Mouse (Mus musculus): Measurements from ENCODE around the gene Arnt2. TPM values are rescaled to one million over a fixed set of nuclear protein-coding genes. Genes with fewer than 3 reads are reported as not detected.

Gene Arnt2
- polyA plus RNA-seq, 1 experiment: 0.46 TPM

DNA sequence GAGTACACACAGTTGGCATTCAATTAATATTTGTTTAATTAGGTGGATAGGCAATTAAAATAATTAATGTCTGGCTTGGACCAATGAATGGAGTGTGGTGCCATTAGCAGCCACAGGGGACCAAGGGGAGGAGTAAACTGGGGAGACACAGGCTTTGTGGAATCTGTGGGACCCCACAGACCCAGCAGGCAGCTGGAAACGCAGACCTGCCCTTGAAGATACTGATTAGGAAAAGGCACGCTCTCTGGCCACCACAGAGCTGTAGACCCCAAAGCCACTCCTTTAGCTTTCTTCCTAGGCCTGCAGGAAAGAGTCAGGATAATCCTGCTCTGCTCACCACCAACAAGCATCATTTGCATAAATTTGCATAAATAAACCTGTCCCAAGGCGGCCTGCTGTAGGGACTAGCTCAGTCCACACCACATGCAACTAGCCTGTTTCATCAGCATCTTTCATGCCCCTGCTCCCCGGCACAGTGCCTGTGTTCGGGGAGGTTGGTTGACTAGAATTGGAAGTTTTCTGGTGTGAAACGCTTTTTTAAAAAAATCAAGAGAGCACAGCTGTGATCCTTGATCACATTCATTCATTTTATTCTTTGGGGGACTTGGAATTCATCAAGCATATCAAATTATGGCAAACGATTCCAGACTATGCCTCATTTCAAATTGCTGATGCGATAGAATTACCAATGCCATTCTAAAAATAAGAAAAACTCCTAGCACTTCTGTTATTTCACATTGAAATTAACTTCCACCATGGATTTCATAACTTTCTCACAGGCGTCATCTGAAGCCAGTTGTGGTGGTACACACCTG is 8.1 kb downstream of the Arnt2 start:
- 75% methylated on average over 9 of the region's 9 CpGs for WGBS
- no peak for DNase-seq (ENCODE audit: low read depth, low spot score)

DNA sequence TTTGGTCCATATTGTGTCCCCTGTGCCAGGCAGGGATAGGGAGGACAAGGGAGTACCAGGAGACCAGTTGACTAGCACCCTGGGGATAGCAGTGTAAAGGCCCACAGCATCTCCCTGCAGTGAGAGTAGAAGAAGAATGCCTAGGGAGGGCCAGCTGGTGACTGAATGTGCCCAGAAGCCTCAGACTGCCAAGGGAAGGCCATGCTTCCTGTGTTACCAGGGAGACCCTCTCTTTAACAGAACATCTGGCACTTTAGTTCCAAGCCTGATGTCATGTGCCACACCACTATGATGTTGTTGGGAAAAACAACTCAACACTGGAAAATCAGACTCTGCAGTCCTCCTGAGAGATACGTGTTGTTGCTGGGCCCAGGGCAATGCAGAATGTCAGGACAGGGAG is 12.7 kb downstream of the Arnt2 start:
- DNase-seq (ENCODE audit: low read depth, low spot score): no peak
- WGBS: 61% methylated on average over 1 of the region's 1 CpGs

DNA sequence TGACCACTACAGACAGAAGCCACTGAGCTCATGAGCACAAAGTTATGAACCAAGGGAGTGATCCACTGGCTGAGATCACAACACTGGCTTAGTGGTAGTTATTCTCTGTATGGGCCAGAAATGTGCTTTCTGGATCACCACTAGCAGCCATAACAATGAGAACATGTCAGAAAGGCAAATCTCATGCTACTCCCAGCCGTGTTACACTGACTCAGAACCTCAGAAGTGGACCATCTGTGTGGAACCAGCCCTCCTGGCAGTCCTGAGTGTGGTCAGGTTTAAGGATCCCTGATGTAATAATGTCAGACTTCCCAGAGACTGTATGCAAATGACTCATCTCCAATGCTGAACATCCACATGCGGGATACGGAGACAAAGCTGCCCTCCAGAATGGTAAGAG is 13.4 kb downstream of the Arnt2 start:
- WGBS: 90% methylated on average over 3 of the region's 3 CpGs
- DNase-seq (ENCODE audit: low read depth, low spot score): no peak

DNA sequence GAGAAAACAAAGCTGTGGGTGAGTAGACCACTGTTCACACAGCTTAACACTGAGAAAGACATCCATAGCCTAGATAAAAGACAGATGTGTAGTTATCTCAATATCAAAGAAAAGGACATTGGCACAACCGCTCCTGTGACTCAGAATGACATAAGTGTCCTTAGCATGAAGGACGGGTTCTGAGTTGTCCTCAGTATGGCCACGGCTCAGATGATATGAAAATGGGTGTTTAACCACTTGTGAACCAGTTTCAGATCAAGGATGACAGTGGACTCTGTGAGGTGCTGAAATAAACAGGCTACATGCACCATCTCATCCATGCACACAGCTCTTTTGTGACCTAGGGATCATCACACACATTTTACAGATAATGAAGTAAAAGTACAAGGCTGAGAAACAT is 22.1 kb downstream of the Arnt2 start:
- 63% methylated on average over 3 of the region's 3 CpGs for WGBS
- DNase-seq (ENCODE audit: low read depth, low spot score): no peak

DNA sequence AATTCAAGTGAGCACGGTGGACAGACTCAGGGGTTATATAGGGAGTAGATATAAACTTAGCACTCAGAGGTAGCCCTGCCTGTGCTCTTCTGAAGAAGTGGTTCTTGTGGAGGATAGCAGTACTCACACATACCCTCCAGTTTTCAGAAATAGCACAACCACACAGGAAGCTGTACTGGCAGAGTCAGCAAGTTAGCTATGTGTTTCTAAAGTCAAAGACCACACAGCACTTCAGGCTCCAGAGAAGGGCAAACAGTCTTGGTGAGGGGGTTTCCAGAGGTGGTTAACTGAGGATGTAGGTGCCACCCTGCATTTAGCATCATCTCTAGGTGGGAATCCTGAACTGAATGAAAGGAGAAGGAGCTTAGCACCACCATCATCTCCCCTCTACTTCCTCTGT is 23.5 kb downstream of the Arnt2 start:
- WGBS: 45% methylated on average over 1 of the region's 1 CpGs
- DNase-seq (ENCODE audit: low read depth, low spot score): no peak

DNA sequence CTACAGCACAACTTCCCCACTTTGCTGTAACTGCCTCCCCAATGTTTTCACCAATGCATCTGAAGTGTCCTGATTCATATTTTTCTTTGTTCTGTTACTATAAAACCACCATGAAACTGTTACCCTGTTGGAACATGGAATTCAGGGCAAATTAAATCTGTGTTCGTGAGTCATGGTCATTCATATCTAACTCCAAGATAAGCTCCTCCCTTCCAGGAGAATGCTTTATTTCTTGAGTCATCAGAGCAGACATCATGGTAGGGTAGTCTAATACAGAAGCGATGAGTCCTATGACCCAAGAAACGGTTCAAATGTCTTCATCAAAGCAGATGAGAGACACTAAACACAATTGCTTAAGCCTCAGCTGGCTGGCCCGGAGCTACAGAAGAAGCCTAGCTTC is 25.2 kb downstream of the Arnt2 start:
- 81% methylated on average over 4 of the region's 4 CpGs for WGBS
- no peak for DNase-seq (ENCODE audit: low read depth, low spot score)

DNA sequence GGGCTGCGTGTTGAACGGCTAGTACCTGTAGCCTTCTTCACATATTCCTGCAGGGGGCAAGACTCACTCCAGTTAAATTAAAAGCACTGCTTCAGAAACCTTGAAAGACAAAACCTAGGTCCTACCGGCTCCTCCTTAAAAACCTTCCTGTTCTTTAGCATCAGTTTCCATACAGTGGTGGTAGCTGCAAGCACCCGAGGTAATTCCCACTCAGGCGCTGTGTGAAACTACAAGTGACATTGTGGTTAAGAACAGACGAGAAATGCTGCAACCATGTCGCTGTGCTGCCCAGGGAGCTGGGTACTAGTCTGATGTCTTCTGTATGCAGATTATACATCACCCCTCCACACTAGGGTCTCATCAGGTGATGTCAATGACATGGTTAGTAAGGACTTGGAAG is 25.9 kb downstream of the Arnt2 start:
- DNase-seq (ENCODE audit: low read depth, low spot score): no peak
- WGBS: 92% methylated on average over 7 of the region's 7 CpGs

DNA sequence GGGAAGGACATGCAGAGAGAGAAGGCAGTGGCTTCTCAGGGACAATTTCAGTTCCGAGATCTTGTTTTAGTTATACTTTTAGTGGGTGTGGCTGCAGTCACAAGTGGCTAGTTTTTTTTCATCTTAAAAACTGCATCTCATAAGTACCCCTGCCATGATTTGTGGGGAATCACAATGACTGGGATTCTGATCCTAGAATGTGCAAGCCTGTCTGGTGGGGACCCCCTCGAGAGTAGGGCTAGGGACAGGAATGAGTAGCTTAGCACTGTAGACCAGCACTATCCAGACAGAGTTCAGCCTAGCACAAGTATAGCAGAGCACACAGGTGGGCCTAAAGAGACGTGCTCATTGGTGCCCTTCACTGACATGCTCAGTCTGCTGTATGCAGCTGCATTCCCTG is 27.6 kb downstream of the Arnt2 start:
- 78% methylated on average over 3 of the region's 3 CpGs for WGBS
- DNase-seq (ENCODE audit: low read depth, low spot score): no peak

DNA sequence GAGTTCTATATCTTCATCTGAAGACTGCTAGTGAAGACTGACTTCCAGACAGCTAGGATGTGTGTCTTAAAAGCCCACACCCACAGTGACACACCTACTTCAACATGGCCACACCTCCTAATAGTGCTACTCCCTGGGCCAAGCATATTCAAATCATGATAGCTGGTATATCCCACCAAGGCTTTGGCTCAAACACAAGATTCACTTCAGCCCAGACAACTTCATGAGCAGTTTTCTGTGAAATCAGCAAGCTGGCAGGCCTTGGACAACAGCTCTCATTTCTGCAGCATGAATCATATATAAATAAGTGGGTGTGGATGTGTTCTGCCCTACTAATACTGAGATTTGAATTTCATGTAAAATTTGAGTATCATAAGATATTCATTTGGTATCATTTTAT is 29.2 kb downstream of the Arnt2 start:
- DNase-seq (ENCODE audit: low read depth, low spot score): no peak

DNA sequence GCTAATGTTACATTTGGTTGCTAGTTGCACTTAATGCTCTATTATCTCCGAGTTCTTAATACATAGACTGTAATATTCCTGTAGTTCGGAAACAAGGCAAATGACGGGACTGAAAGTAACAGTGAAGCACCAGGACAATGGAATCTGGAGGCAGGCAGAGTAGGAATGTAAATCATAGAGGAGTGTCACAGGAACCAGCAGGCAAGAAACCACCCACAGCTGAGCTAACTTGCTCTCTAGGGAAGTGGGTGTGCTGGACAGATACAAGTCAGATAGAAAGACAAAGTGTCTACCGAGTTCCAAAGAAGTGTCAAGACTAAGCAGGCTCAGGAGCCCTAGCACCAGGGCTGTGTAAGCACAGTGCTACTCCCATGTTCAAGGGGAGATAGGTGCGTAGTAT is 32.6 kb downstream of the Arnt2 start:
- no peak for DNase-seq (ENCODE audit: low read depth, low spot score)
- 59% methylated on average over 5 of the region's 5 CpGs for WGBS

DNA sequence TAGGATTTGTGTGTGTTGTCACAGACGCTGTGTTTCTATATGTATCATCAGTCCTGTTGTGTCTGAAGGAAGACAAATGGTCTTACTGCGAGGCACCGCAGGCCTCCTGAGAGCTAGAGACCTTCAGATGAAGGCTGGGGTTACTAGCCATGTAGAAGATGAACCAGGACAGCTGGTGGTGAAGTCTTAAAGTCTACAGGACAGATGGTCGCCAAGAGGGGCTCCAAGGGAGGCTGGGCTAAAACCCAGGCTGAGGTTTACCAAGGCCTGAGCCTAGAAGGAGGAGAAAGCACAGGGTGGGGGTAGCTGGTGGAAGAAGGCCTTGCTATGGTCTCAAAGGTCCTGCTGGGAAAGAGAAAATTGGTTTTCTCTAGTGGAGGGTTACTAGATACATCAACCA is 36.3 kb downstream of the Arnt2 start:
- no peak for DNase-seq (ENCODE audit: low read depth, low spot score)
- 82% methylated on average over 4 of the region's 4 CpGs for WGBS

DNA sequence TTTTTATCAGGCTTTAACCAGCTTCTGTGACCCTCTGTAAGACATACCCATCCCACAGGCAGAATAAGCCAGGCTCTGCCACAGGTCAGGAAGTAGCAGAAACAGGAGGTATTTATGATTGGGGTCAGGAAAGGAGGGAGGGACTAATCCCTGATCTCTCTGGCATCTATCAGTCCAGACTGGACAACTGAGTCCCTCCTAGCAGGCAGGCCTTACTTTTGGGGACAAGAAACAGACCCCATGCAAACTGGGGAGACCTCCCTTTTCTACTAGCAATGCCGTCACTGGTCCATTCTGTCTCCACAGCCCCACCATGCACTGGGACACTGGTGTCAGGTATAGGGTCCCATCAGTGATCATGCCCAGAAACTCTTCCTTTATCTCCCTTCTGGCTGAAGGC is 37.1 kb downstream of the Arnt2 start:
- WGBS: 97% methylated on average over 1 of the region's 1 CpGs
- no peak for DNase-seq (ENCODE audit: low read depth, low spot score)

DNA sequence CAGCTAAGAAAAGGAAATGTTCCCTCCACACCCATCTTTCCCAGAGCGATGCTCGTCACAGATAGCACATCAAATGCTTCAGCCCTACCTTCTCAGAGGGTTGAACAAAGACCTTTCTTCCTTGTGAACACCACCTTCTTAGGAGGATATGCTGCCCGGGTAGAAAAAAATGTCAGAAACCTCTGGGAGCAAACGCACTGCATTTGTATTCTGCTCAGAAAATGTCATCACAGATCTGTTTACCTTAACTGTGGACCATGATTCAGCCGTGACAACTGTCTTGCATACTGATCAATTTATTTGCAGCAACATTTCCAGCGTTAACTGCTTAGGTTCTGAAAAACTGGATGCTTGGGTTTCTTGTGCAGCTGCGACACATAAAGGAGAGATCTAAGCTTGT is 37.7 kb downstream of the Arnt2 start:
- WGBS: 68% methylated on average over 7 of the region's 7 CpGs
- no peak for DNase-seq (ENCODE audit: low read depth, low spot score)

DNA sequence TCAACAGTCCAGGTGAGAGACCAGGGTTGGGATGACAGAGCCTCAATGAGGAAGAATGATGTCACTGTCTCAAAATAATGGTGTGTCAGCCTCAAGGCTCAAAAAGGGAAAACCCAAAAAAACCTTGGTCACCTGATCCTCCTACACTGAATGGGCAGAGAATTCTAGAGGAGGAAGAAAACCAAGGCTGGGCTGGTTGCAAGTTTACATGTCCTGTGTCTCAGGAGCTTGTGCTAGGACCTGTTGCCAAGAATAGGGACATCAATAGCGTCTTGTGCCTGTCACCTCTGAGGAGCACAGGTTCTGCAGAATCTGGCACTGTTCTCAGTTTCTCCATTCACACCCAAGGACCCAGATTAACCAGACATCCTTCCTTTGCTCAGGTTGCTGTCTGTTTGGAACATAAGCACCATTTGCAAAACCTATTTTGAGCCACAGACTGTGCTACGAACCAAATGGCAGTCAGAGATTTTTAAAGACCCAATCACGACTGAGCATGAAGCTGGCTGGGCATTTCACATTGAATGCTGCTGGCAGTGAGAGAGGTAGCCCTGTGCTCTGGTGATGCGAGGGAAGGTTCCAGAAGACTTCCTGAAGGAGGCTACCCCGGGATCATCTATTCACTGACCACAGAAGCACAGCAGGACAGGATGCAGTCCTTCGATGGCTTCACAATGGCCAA is 38.9 kb downstream of the Arnt2 start:
- WGBS: 82% methylated on average over 6 of the region's 6 CpGs
- no peak for DNase-seq (ENCODE audit: low read depth, low spot score)

DNA sequence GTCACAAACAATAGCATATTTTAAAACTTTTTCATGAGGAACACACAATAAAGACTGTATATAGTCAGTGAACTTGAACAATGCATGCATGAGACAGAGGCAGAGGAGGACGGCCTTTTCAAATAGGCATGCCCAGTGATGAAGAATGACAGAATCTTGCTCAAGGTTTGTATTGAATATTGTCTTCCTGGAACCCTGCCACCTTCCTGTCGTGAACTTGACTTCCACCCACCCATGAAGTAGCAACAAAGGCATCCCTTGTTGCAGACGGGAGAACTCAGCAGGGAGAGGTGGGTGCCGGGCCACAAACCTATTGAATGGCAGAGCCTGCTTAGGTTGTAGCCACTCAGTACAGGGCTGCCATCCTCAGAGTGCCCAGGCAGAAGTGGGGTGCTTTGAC is 43.7 kb downstream of the Arnt2 start:
- WGBS: 62% methylated on average over 4 of the region's 4 CpGs
- no peak for DNase-seq (ENCODE audit: low read depth, low spot score)

DNA sequence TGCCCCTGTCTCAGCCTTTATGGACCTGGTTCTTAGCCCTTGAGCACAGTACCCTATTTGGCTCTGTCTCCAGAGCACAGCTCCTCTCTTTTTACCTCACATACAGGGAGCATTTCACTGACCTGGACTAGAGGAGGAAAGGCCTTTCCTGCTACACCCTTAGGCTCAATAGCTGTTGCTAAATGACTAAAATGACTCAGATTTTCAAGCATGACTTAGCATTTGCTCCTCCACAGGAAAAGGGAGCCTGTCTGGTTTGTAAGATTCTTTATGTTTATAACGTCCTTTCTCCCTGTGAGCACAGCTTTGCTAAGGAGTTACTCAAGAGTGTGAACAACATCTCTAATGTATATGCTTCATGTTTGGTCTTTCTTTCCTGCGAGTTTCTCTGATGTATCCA is 47.3 kb downstream of the Arnt2 start:
- 43% methylated on average over 2 of the region's 2 CpGs for WGBS
- DNase-seq (ENCODE audit: low read depth, low spot score): no peak

DNA sequence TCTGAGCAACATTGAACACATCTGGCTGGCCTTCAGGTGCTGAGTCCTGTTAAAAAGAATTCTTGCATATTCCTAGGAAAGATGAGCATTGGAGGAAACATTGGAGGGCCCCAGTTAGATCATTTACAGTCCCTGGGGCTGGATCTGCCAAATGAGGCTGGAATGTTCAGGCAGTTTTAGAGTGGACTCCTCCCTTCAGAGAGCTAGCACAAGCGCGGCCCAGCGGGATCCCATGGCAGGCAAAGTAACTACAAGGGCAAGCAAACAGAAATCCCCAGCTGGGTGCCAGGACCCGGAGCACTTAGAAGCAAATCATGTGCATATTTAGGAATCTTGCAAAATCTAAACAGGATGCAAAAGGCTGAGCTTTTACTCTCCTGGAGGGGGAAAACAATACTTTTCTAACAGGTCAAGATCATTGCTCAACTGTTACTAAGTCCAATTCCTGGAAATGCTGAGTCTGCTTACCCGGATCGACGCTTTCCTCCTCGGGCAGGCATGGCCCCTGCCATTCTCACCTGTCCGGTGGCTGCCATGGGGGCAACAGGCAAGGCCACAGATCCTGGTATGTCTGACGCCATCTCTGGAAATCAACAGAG is 48.8 kb downstream of the Arnt2 start:
- DNase-seq (ENCODE audit: low read depth, low spot score): no peak
- WGBS: 76% methylated on average over 10 of the region's 10 CpGs

DNA sequence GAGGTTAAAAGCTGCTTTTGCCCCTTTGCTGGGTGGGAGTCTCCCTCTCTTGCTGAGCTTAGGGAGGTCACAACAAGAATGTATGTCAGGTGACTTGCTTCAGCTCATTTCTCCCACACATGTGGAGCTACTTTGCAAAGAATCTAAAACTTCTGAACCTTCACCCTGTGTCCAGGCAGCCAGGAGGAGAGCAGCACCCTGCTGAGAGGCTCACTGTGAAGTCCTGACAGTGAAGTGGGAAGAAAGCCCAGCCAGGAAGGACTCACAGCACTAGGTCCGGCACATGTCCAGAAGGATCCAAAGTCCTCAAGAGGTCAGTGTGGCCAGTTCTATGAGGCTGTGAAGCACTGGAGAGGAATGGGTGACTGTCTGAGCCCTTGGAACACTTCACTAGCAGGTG is 51.5 kb downstream of the Arnt2 start:
- 57% methylated on average over 1 of the region's 1 CpGs for WGBS
- DNase-seq (ENCODE audit: low read depth, low spot score): no peak

DNA sequence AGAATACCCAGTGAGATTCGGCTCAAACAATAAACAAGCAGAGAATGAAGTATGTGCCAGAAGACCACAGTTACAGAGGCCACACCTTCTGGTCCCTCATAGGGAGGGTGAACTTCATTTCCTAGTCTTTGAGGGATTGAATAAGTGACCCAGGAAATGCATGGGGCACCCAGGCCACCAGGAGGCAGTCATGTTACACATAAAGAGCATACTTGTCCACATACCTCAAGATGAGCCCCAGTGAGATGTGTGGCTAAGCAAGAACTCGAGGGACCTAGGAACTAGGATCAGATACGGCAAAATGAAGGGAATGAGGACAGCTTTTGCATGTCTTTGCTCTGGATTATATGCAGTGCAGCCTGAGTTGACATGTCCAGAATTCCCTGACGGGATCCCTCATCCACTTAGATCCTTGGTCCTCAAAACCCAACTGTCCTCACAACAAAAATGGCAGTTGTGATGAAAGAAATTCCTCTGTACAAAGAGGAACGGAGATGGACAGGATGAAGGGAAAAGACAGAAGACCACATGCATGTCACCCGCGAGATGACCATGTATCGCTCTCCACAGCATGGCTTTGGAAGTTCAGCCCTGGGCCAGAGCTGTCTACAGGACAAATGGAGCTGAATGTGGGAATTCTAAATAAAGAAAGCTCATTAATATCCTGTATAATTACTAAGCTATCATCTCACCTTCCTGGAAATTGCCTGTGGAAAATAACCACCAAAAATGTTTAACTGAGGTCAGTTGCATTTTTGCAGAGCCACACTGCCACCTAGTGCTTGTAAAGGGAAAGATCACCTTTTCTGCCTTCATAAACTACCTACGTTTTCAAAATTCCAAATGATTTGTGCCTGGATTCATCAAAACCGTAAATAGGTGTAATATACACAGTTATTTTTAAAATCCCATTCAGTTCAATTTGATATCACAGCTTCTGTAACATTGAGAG is 54.1 kb downstream of the Arnt2 start:
- DNase-seq (ENCODE audit: low read depth, low spot score): peak; percentile 22
- 49% methylated on average over 10 of the region's 10 CpGs for WGBS

DNA sequence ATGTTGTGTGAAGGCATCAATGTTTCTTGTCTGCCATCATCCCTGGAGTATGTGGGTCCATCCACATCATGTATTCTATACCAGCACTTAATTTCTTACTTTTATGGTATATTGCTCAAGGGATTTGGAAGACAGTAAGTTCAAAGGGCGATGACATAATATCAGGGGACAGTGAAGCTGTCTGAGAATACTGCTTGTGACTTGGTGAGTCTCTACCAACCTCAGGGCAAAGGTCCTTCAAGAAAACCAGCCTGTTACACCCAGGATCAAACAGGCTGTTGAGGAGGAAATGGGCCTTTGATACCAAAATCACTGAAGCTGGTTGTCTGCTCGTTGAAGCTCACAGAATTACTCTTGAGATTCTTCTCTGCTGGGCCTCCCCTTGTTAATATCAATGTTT is 55.1 kb downstream of the Arnt2 start:
- 73% methylated on average over 2 of the region's 2 CpGs for WGBS
- no peak for DNase-seq (ENCODE audit: low read depth, low spot score)

Measured in large intestine, adult 2 months (tissue).